Mouse (Mus musculus) olfactory bulb, adult 2 months (tissue): ENCODE measurements at regions not wholly inside any gene's neighbourhood (a gene's known extent, or its start where the extent isn't known, plus 50 kb on each side); places are given as distances from the start of the nearest gene placed in this dataset.

Experiments
- H3K27ac ChIP-seq: fragments of 200-500 bp; 2 replicates; pipeline ENCODE4 v1.5.1; 2012; ENCODE audit warnings: low read depth, low read length; ENCODE audit not compliant: insufficient read depth
- H3K4me1 ChIP-seq: fragments of 200-500 bp; 2 replicates; pipeline ENCODE4 v1.6.1; 2012; ENCODE audit warnings: low read length; ENCODE audit not compliant: control insufficient read depth, insufficient read depth
- H3K4me3 ChIP-seq: fragments of 200-500 bp; 2 replicates; pipeline ENCODE4 v1.5.1; 2012; ENCODE audit warnings: mild to moderate bottlenecking, low read depth, low read length, moderate library complexity; ENCODE audit not compliant: insufficient read depth
- CTCF ChIP-seq: fragments of 200-500 bp; IDR thresholded peaks from 2 replicates; pipeline ENCODE4 v1.5.1; 2012; ENCODE audit warnings: low read depth, mild to moderate bottlenecking, low read length, moderate library complexity; ENCODE audit not compliant: insufficient read depth
- POLR2A ChIP-seq: fragments of 200-500 bp; IDR thresholded peaks from 2 replicates; pipeline ENCODE4 v1.6.1; 2012; ENCODE audit warnings: mild to moderate bottlenecking, low read depth, low read length, moderate library complexity; ENCODE audit not compliant: insufficient read depth
- WGBS: fragments of 180-500 bp; shearing (Covaris S2); methylation state at CpG from one replicate; pipeline ENCODE4 v1.1.7; 2018; 5-methylcytosine and 5-hydroxymethylcytosine counted together

- WGBS, result 81% methylated on average over 5 of the region's 5 CpGs
- Histone ChIP-seq H3K27ac (no peak overlapping the region), H3K4me3 (no peak overlapping the region), H3K4me1 (peaks cover 3% of the 10 kb centered on the region; the same call in 1 of the 2 replicates)
- no peak for TF ChIP-seq POLR2A
- no peak for TF ChIP-seq CTCF
These were observed 254.5 kb downstream of the Hhipl2 start for GRCm38 (mm10) chr1:183672521-183672920.

DNA sequence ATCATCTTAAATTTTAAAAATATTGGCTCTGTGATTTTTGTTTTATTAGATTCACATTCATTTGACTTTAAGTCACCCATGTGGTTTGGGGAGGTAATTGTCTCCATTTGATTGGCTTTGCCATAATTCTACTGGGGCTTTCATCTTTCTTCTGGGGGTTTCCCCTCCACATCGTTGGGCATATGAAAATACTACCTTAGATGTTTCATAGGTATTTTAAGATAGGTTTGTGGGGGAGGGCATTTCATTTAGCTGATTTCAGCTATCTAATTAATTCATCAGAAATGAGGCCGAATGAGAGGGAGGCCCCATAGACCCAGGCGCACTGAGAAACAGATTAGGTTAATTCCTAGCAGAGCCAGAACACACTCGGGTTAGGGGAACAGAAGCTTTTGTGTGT lies 259.6 kb downstream of the Hhipl2 start:
- WGBS, result 86% methylated on average over 4 of the region's 4 CpGs
- Histone ChIP-seq H3K4me1 (no peaks in the 10 kb centered on the region), H3K27ac (no peak overlapping the region), H3K4me3 (no peak overlapping the region)
- no peak for TF ChIP-seq CTCF
- no peak for TF ChIP-seq POLR2A

GRCm38 (mm10) chr1:183679949-183680348 lies 261.9 kb downstream of the Hhipl2 start:
- H3K4me1 ChIP-seq, result no peaks in the 10 kb centered on the region

GRCm38 (mm10) chr1:183686056-183686455 lies 268.0 kb downstream of the Hhipl2 start:
- TF ChIP-seq POLR2A, result no peak
- no peak for TF ChIP-seq CTCF
- no peaks in the 10 kb centered on the region for H3K4me1 ChIP-seq
- H3K27ac ChIP-seq, result no peak overlapping the region
- 92% methylated on average over 5 of the region's 5 CpGs for WGBS
- no peak overlapping the region for H3K4me3 ChIP-seq

More at GRCm38 (mm10) chr1:183679949-183680348, 261.9 kb downstream of the Hhipl2 start:
- H3K4me3 ChIP-seq, result no peak overlapping the region
- 54% methylated on average over 11 of the region's 11 CpGs for WGBS
- H3K27ac ChIP-seq, result no peak overlapping the region
- TF ChIP-seq CTCF, result no peak
- no peak for TF ChIP-seq POLR2A

GRCm38 (mm10) chr1:183692756-183693155 lies 274.7 kb downstream of the Hhipl2 start:
- WGBS, result 89% methylated on average over 5 of the region's 5 CpGs
- no peak for TF ChIP-seq POLR2A
- no peak for TF ChIP-seq CTCF
- Histone ChIP-seq H3K4me3 (no peak overlapping the region), H3K4me1 (no peaks in the 10 kb centered on the region), H3K27ac (no peak overlapping the region)

DNA sequence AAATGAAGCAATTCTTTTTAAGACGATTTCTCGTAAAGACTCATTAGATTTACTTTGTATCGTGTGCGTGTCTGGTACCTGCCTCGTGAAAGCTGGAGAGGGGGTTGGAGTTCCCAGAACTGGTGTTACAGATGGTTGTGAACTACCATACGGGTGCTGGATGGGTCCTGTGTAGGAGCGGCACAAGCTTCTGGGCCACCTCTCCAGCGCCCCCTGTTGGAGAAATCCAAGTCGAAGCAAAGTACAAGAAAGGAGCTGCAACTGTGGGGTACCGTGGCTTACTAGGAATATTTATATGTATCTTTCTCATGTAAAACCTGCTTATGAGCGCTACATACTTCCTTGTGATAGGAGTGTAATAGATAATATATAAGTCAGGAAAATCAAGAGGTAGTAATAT lies 281.3 kb downstream of the Hhipl2 start:
- 82% methylated on average over 11 of the region's 11 CpGs for WGBS
- no peak for TF ChIP-seq CTCF
- TF ChIP-seq POLR2A, result no peak
- no peaks in the 10 kb centered on the region for H3K4me1 ChIP-seq

GRCm38 (mm10) chr1:183702888-183703287 lies 284.9 kb downstream of the Hhipl2 start:
- 88% methylated on average over 2 of the region's 2 CpGs for WGBS
- no peak for TF ChIP-seq POLR2A
- TF ChIP-seq CTCF, result no peak
- no peak overlapping the region for H3K4me3 ChIP-seq
- H3K4me1 ChIP-seq, result no peaks in the 10 kb centered on the region
- H3K27ac ChIP-seq, result no peak overlapping the region

More for the DNA sequence above, 281.3 kb downstream of the Hhipl2 start:
- H3K4me3 ChIP-seq, result no peak overlapping the region
- no peak overlapping the region for H3K27ac ChIP-seq

- Histone ChIP-seq H3K4me3 (no peak overlapping the region), H3K27ac (no peak overlapping the region), H3K4me1 (no peaks in the 10 kb centered on the region)
- WGBS, result 84% methylated on average over 1 of the region's 1 CpGs
- TF ChIP-seq CTCF (no peak), POLR2A (no peak)
These were observed 294.9 kb downstream of the Hhipl2 start for GRCm38 (mm10) chr1:183712895-183713294.

- WGBS, result 87% methylated on average over 1 of the region's 1 CpGs
- Histone ChIP-seq H3K4me3 (no peak overlapping the region), H3K27ac (no peak overlapping the region), H3K4me1 (no peaks in the 10 kb centered on the region)
- TF ChIP-seq CTCF (no peak), POLR2A (no peak)
These were observed 296.0 kb upstream of the Dusp10 start for GRCm38 (mm10) chr1:183717060-183717459.

GRCm38 (mm10) chr1:183749126-183749525 lies 264.0 kb upstream of the Dusp10 start:
- Histone ChIP-seq H3K27ac (no peak overlapping the region), H3K4me1 (no peaks in the 10 kb centered on the region), H3K4me3 (no peak overlapping the region)
- WGBS, result 89% methylated on average over 2 of the region's 2 CpGs
- TF ChIP-seq POLR2A, result no peak
- no peak for TF ChIP-seq CTCF
